Mouse (Mus musculus) layer of hippocampus, adult 8-10 months (tissue): ENCODE data around the gene Slc45a1. TPM values are rescaled to one million over a fixed set of nuclear protein-coding genes. Genes with fewer than 3 reads are reported as not detected.
"Not testable (repeated sequence)": the region's sequence is repeated elsewhere in the genome, so short reads cannot be mapped to it uniquely, and the experiment has no call there.

Experiments used
- DNase-seq, 2 experiments: peaks; one replicate each; pipeline ENCODE4 v3.0.0; 2022; ENCODE audit warnings: low spot score in 2 of 2
- total RNA-seq, 4 experiments: library from RNA; stranded (reverse); gene quantifications; 2 replicates each; pipeline ENCODE4 v1.2.4; 2022

The Slc45a1 gene
- total RNA-seq, 4 experiments from 2014 or later, result 36.2 to 45.2 (median 44.1) TPM

GRCm38 (mm10) chr4:150605804-150606203, 46.2 kb downstream of the Slc45a1 start:
- DNase-seq, result no peak

GRCm38 (mm10) chr4:150603366-150604061, 48.5 kb downstream of the Slc45a1 start:
- no peak for DNase-seq

GRCm38 (mm10) chr4:150601489-150601888, 50.5 kb downstream of the Slc45a1 start:
- no peak for DNase-seq

- not testable (repeated sequence) for DNase-seq
Measured at GRCm38 (mm10) chr4:150600503-150600902, 51.5 kb downstream of the Slc45a1 start.

- no peak for DNase-seq
Measured at GRCm38 (mm10) chr4:150599119-150599992, 52.6 kb downstream of the Slc45a1 start.

GRCm38 (mm10) chr4:150598686-150599085, 53.3 kb downstream of the Slc45a1 start:
- no peak for DNase-seq

- DNase-seq, result no peak
Measured at GRCm38 (mm10) chr4:150595991-150596390, 56.0 kb downstream of the Slc45a1 start.

- DNase-seq, result no peak
Measured at GRCm38 (mm10) chr4:150595071-150595470, 56.9 kb downstream of the Slc45a1 start.

GRCm38 (mm10) chr4:150594298-150594829, 57.6 kb downstream of the Slc45a1 start:
- DNase-seq, result no peak

GRCm38 (mm10) chr4:150593473-150594217, 58.3 kb downstream of the Slc45a1 start:
- DNase-seq, result no peak

GRCm38 (mm10) chr4:150592087-150592486, 59.9 kb downstream of the Slc45a1 start:
- no peak for DNase-seq

GRCm38 (mm10) chr4:150591602-150592001, 60.4 kb downstream of the Slc45a1 start:
- DNase-seq, result no peak

- no peak for DNase-seq
Measured at GRCm38 (mm10) chr4:150590621-150591282, 61.2 kb downstream of the Slc45a1 start.

GRCm38 (mm10) chr4:150588300-150588621, 63.7 kb downstream of the Slc45a1 start:
- no peak for DNase-seq

GRCm38 (mm10) chr4:150587597-150588299, 64.2 kb downstream of the Slc45a1 start:
- no peak for DNase-seq

- no peak for DNase-seq
Measured at GRCm38 (mm10) chr4:150586275-150586674, 65.7 kb downstream of the Slc45a1 start.

GRCm38 (mm10) chr4:150585800-150586199, 66.2 kb downstream of the Slc45a1 start:
- no peak for DNase-seq

- DNase-seq, result no peak
Measured at GRCm38 (mm10) chr4:150583777-150584135, 68.2 kb downstream of the Slc45a1 start.

- DNase-seq, result peak; percentile 62 to 66
Measured at GRCm38 (mm10) chr4:150582966-150583776, 68.8 kb downstream of the Slc45a1 start.
